Mouse (Mus musculus) kidney, embryonic 14.5 days (tissue): ENCODE data around the gene Samd8. TPM values are rescaled to one million over a fixed set of nuclear protein-coding genes. Genes with fewer than 3 reads are reported as not detected.

Experiments
- ATAC-seq: fragments of 200-750 bp; cut with Nextera tagmentation; 2 replicates; pipeline ENCODE4 v1.8.0; 2017; ENCODE audit warnings: moderate number of reproducible peaks, mild to moderate bottlenecking, moderate TSS enrichment, moderate library complexity; ENCODE audit not compliant: low FRiP score, low TSS enrichment
- H3K27ac ChIP-seq: fragments of 300-500 bp; sonication (generic); 2 replicates; pipeline ENCODE4 v1.5.1; 2014; ENCODE audit warnings: low read depth, mild to moderate bottlenecking, low read length, moderate library complexity, mixed read lengths
- H3K27me3 ChIP-seq: fragments of 300-500 bp; sonication (generic); 2 replicates; pipeline ENCODE4 v1.6.1; 2014; ENCODE audit warnings: mild to moderate bottlenecking, low read length; ENCODE audit not compliant: control insufficient read depth, insufficient read depth
- H3K36me3 ChIP-seq: fragments of 300-500 bp; sonication (generic); 2 replicates; pipeline ENCODE4 v1.6.1; 2014; ENCODE audit warnings: low read length, mixed read lengths; ENCODE audit not compliant: control insufficient read depth, insufficient read depth
- H3K4me1 ChIP-seq: fragments of 300-500 bp; sonication (generic); 2 replicates; pipeline ENCODE4 v1.6.1; 2014; ENCODE audit warnings: low read length, mixed read lengths; ENCODE audit not compliant: control insufficient read depth, insufficient read depth
- H3K4me2 ChIP-seq: fragments of 300-500 bp; sonication (generic); replicated peaks from 2 replicates; pipeline ENCODE4 v1.6.1; 2014; ENCODE audit warnings: low read depth, mild to moderate bottlenecking, low read length
- H3K4me3 ChIP-seq: fragments of 300-500 bp; sonication (generic); 2 replicates; pipeline ENCODE4 v1.5.1; 2014; ENCODE audit warnings: mild to moderate bottlenecking, low read length
- H3K9ac ChIP-seq: fragments of 300-500 bp; sonication (generic); 2 replicates; pipeline ENCODE4 v1.6.1; 2014; ENCODE audit warnings: low read depth, mild to moderate bottlenecking, low read length, moderate library complexity
- H3K9me3 ChIP-seq: fragments of 300-500 bp; sonication (generic); 2 replicates; pipeline ENCODE4 v1.6.1; 2016; ENCODE audit warnings: low read length; ENCODE audit not compliant: control insufficient read depth
- WGBS: fragments of 180-500 bp; shearing (Covaris S2); extraction: QIAGEN DNeasy Blood & Tissue Kit; methylation state at CpG from one replicate; pipeline ENCODE4 v1.1.7; 2014; 5-methylcytosine and 5-hydroxymethylcytosine counted together
- polyA plus RNA-seq: library from polyadenylated mRNA; unstranded; fragments of >200 nt; fragmentation: Nextera tagmentation; extraction: Ambion mirVana; gene quantifications from 2 replicates; pipeline ENCODE4 v1.2.1, GENCODE M21; 2014

The Samd8 gene
- 9.8 and 13.2 TPM in 2 replicates for polyA plus RNA-seq

GRCm38 (mm10) chr14:21750008-21750880, at the start of gene Samd8:
Gene Samd8, plus strand, starts transcription at chr14:21750531.
- Histone ChIP-seq H3K9me3 (no peaks in the 10 kb centered on the region), H3K4me2 (peak within 1 kb of the TSS; percentile 78), H3K4me1 (peaks cover 8% of the 10 kb centered on the region), H3K27ac (peak within 1 kb of the TSS; percentile 88), H3K27me3 (no peaks in the 10 kb centered on the region), H3K36me3 (no peaks in the 10 kb centered on the region), H3K9ac (peak within 1 kb of the TSS; percentile 84), H3K4me3 (peak within 1 kb of the TSS; percentile 88)
- peak; percentile 82 for ATAC-seq
- WGBS = 6% methylated on average over 52 of the region's 52 CpGs

- Histone ChIP-seq H3K9me3 (no peaks in the 10 kb centered on the region), H3K27me3 (no peaks in the 10 kb centered on the region), H3K4me2 (no peak overlapping the region), H3K4me1 (0 out of 2 replicates have a peak, but pooled peaks cover 4% of the 10 kb centered on the region), H3K4me3 (no peak overlapping the region), H3K27ac (no peak overlapping the region), H3K36me3 (no peaks in the 10 kb centered on the region), H3K9ac (no peak overlapping the region)
- ATAC-seq = no peak
- 92% methylated on average over 8 of the region's 8 CpGs for WGBS
These were observed 47.6 kb upstream of the Samd8 start for GRCm38 (mm10) chr14:21702691-21703090.

- Histone ChIP-seq H3K4me2 (no peak overlapping the region), H3K4me1 (0 out of 2 replicates have a peak, but pooled peaks cover 4% of the 10 kb centered on the region), H3K27me3 (no peaks in the 10 kb centered on the region), H3K9ac (no peak overlapping the region), H3K27ac (no peak overlapping the region), H3K9me3 (no peaks in the 10 kb centered on the region), H3K36me3 (no peaks in the 10 kb centered on the region), H3K4me3 (no peak overlapping the region)
- WGBS = 28% methylated on average over 5 of the region's 5 CpGs
- ATAC-seq = no peak
These were observed 47.1 kb upstream of the Samd8 start for GRCm38 (mm10) chr14:21703255-21703654.

- no peak overlapping the region for H3K27ac ChIP-seq
- WGBS = 90% methylated on average over 2 of the region's 2 CpGs
- no peak for ATAC-seq
- no peak overlapping the region for H3K4me3 ChIP-seq
- H3K27me3 ChIP-seq = no peaks in the 10 kb centered on the region
- no peaks in the 10 kb centered on the region for H3K9me3 ChIP-seq
- H3K4me2 ChIP-seq = no peak overlapping the region
- H3K9ac ChIP-seq = no peak overlapping the region
- H3K4me1 ChIP-seq = 0 out of 2 replicates have a peak, but pooled peaks cover 4% of the 10 kb centered on the region
- H3K36me3 ChIP-seq = no peaks in the 10 kb centered on the region
These were observed 44.9 kb upstream of the Samd8 start for GRCm38 (mm10) chr14:21705462-21705861.

GRCm38 (mm10) chr14:21706759-21707571, 43.4 kb upstream of the Samd8 start:
- 64% methylated on average over 12 of the region's 12 CpGs for whole genome bisulfite sequencing
- Histone ChIP-seq H3K4me2 (no peak overlapping the region), H3K9me3 (no peaks in the 10 kb centered on the region), H3K4me3 (no peak overlapping the region), H3K36me3 (no peaks in the 10 kb centered on the region), H3K4me1 (0 out of 2 replicates have a peak, but pooled peaks cover 4% of the 10 kb centered on the region), H3K27me3 (no peaks in the 10 kb centered on the region), H3K9ac (no peak overlapping the region), H3K27ac (peak overlapping the region; percentile 51; the same call in 1 of the 2 replicates)
- ATAC-seq = no peak

- Histone ChIP-seq H3K4me3 (no peak overlapping the region), H3K27ac (no peak overlapping the region), H3K4me1 (no peaks in the 10 kb centered on the region), H3K9me3 (no peaks in the 10 kb centered on the region), H3K27me3 (no peaks in the 10 kb centered on the region), H3K4me2 (no peak overlapping the region), H3K36me3 (no peaks in the 10 kb centered on the region), H3K9ac (no peak overlapping the region)
- no peak for ATAC-seq
- WGBS = 51% methylated on average over 2 of the region's 2 CpGs
These were observed 40.8 kb upstream of the Samd8 start for GRCm38 (mm10) chr14:21709545-21709944.

GRCm38 (mm10) chr14:21711231-21711630, 39.1 kb upstream of the Samd8 start:
- Histone ChIP-seq H3K27me3 (no peaks in the 10 kb centered on the region), H3K4me1 (no peaks in the 10 kb centered on the region), H3K9me3 (no peaks in the 10 kb centered on the region), H3K9ac (no peak overlapping the region), H3K36me3 (no peaks in the 10 kb centered on the region), H3K27ac (no peak overlapping the region), H3K4me3 (no peak overlapping the region), H3K4me2 (no peak overlapping the region)
- ATAC-seq = no peak
- 79% methylated on average over 2 of the region's 2 CpGs for WGBS

GRCm38 (mm10) chr14:21714486-21714885, 35.8 kb upstream of the Samd8 start, which contains the start of gene Dupd1:
Gene Dupd1, minus strand, starts transcription at chr14:21714576.
- WGBS = 40% methylated on average over 5 of the region's 5 CpGs
- H3K4me2 ChIP-seq = no peak within 1 kb of the TSS

More at GRCm38 (mm10) chr14:21714486-21714885, 35.8 kb upstream of the Samd8 start, which contains the start of gene Dupd1:
- ATAC-seq = no peak
- no peak within 1 kb of the TSS for H3K27ac ChIP-seq
- no peaks in the 10 kb centered on the region for H3K36me3 ChIP-seq
- H3K4me1 ChIP-seq = peaks cover 2% of the 10 kb centered on the region; the same call in 1 of the 2 replicates
- no peak within 1 kb of the TSS for H3K4me3 ChIP-seq
- H3K9me3 ChIP-seq = no peaks in the 10 kb centered on the region
- no peaks in the 10 kb centered on the region for H3K27me3 ChIP-seq
- H3K9ac ChIP-seq = no peak within 1 kb of the TSS
